Mouse (Mus musculus) kidney, postnatal 0 days (tissue): ENCODE data around the gene Borcs7. TPM values are rescaled to one million over a fixed set of nuclear protein-coding genes. Genes with fewer than 3 reads are reported as not detected.
A peak's percentile ranks its signal among the peaks of the same experiment; 100 is the strongest.

Source experiments
- ATAC-seq: fragments of 200-750 bp; cut with Nextera tagmentation; replicated peaks from 2 replicates; pipeline ENCODE4 v1.8.0; 2017; ENCODE audit warnings: low read depth, moderate number of reproducible peaks, moderate TSS enrichment, moderate library complexity; ENCODE audit not compliant: low FRiP score
- DNase-seq: peaks from one replicate; pipeline ENCODE4 v3.0.0-alpha.2; 2016; ENCODE audit warnings: low spot score
- H3K27ac ChIP-seq: fragments of 300-500 bp; sonication (generic); 2 replicates; pipeline ENCODE4 v1.5.1; 2014; ENCODE audit warnings: mild to moderate bottlenecking
- H3K27me3 ChIP-seq: fragments of 300-500 bp; sonication (generic); 2 replicates; pipeline ENCODE4 v1.6.1; 2014; ENCODE audit warnings: low read length, mixed read lengths; ENCODE audit not compliant: insufficient read depth
- H3K36me3 ChIP-seq: fragments of 300-500 bp; sonication (generic); 2 replicates; pipeline ENCODE4 v1.6.1; 2014; ENCODE audit warnings: low read length, mixed read lengths; ENCODE audit not compliant: insufficient read depth
- H3K4me1 ChIP-seq: fragments of 300-500 bp; sonication (generic); replicated peaks from 2 replicates; pipeline ENCODE4 v1.6.1; 2014; ENCODE audit warnings: antibody characterized with exemption, low read length, mixed read lengths; ENCODE audit not compliant: insufficient read depth
- H3K4me2 ChIP-seq: fragments of 300-500 bp; sonication (generic); 2 replicates; pipeline ENCODE4 v1.6.1; 2014; ENCODE audit warnings: mild to moderate bottlenecking, low read length, moderate library complexity, mixed read lengths
- H3K4me3 ChIP-seq: fragments of 300-500 bp; sonication (generic); replicated peaks from 2 replicates; pipeline ENCODE4 v1.5.1; 2014; ENCODE audit warnings: low read depth, low read length
- H3K9ac ChIP-seq: fragments of 300-500 bp; sonication (generic); 2 replicates; pipeline ENCODE4 v1.6.1; 2014; ENCODE audit warnings: low read depth, low read length
- H3K9me3 ChIP-seq: fragments of 300-500 bp; sonication (generic); replicated peaks from 2 replicates; pipeline ENCODE4 v1.6.1; 2016; ENCODE audit warnings: low read length, inconsistent platforms, mixed read lengths
- CTCF ChIP-seq: IDR thresholded peaks from 2 replicates; pipeline ENCODE4 v1.5.1; 2016; ENCODE audit warnings: antibody characterized with exemption, low read depth, mild to moderate bottlenecking, moderate library complexity
- WGBS: fragments of 180-500 bp; shearing (Covaris S2); extraction: QIAGEN DNeasy Blood & Tissue Kit; methylation state at CpG from one replicate; pipeline ENCODE4 v1.1.7; 2014; 5-methylcytosine and 5-hydroxymethylcytosine counted together
- polyA plus RNA-seq: library from polyadenylated mRNA; unstranded; fragments of >200 nt; fragmentation: Nextera tagmentation; extraction: Ambion mirVana; gene quantifications from 2 replicates; pipeline ENCODE4 v1.2.1, GENCODE M21; 2015

The Borcs7 gene
- polyA plus RNA-seq: 21.3 TPM in 2 replicates

- ATAC-seq: peak; percentile 90
- Histone ChIP-seq H3K27me3 (no peaks in the 10 kb centered on the region), H3K4me2 (peak within 1 kb of the TSS; percentile 63), H3K4me3 (peak within 1 kb of the TSS; percentile 75), H3K9me3 (no peaks in the 10 kb centered on the region), H3K27ac (peak within 1 kb of the TSS; percentile 70; the same call in 1 of the 2 replicates), H3K9ac (peak within 1 kb of the TSS; percentile 90), H3K4me1 (peaks cover 6% of the 10 kb centered on the region; the same call in 1 of the 2 replicates), H3K36me3 (no peaks in the 10 kb centered on the region)
- WGBS: 3% methylated on average over 44 of the region's 44 CpGs
- no peak for TF ChIP-seq CTCF
- peak; percentile 91 for DNase-seq
Measured at GRCm38 (mm10) chr19:46689460-46690372, at the start of gene Borcs7. TSS of gene Borcs7 (plus strand) at chr19:46689906.

- DNase-seq (no peak), ATAC-seq (no peak)
- no peak overlapping the region for H3K4me3 ChIP-seq
- H3K27ac ChIP-seq: peak overlapping the region; percentile 88; the same call in 1 of the 2 replicates
- H3K27me3 ChIP-seq: no peaks in the 10 kb centered on the region
- no peak overlapping the region for H3K4me2 ChIP-seq
- peak overlapping the region; percentile 40; the same call in 1 of the 2 replicates for H3K9ac ChIP-seq
- 81% methylated on average over 8 of the region's 8 CpGs for WGBS
- TF ChIP-seq CTCF: no peak
- no peaks in the 10 kb centered on the region for H3K9me3 ChIP-seq
- H3K36me3 ChIP-seq: peaks cover 4% of the 10 kb centered on the region; the same call in 1 of the 2 replicates
- H3K4me1 ChIP-seq: peaks cover 51% of the 10 kb centered on the region
Measured at GRCm38 (mm10) chr19:46640780-46641179, 48.9 kb upstream of the Borcs7 start.

GRCm38 (mm10) chr19:46641420-46642085 lies 48.2 kb upstream of the Borcs7 start:
- ATAC-seq (0 out of 2 replicates have a peak, but pooled peaks have one; percentile 23), DNase-seq (peak; percentile 85)
- Histone ChIP-seq H3K4me1 (peaks cover 58% of the 10 kb centered on the region), H3K9me3 (no peaks in the 10 kb centered on the region), H3K9ac (peak overlapping the region; percentile 43), H3K27me3 (no peaks in the 10 kb centered on the region), H3K36me3 (peaks cover 4% of the 10 kb centered on the region; the same call in 1 of the 2 replicates), H3K4me2 (peak overlapping the region; percentile 8; the same call in 1 of the 2 replicates), H3K27ac (peak overlapping the region; percentile 88), H3K4me3 (no peak overlapping the region)
- no peak for TF ChIP-seq CTCF
- 30% methylated on average over 19 of the region's 19 CpGs for WGBS

- Histone ChIP-seq H3K36me3 (peaks cover 4% of the 10 kb centered on the region; the same call in 1 of the 2 replicates), H3K9ac (0 out of 2 replicates have a peak overlapping the region, but pooled peaks have one; percentile 43), H3K9me3 (no peaks in the 10 kb centered on the region), H3K27me3 (no peaks in the 10 kb centered on the region), H3K4me3 (no peak overlapping the region), H3K4me1 (peaks cover 60% of the 10 kb centered on the region), H3K4me2 (peak overlapping the region; percentile 8; the same call in 1 of the 2 replicates), H3K27ac (peak overlapping the region; percentile 88)
- DNase-seq (no peak), ATAC-seq (no peak)
- 49% methylated on average over 22 of the region's 22 CpGs for WGBS
- TF ChIP-seq CTCF: no peak; the same call in 1 of the 2 replicates
Measured at GRCm38 (mm10) chr19:46642136-46642753, 47.5 kb upstream of the Borcs7 start.

GRCm38 (mm10) chr19:46643236-46643635 lies 46.5 kb upstream of the Borcs7 start:
- H3K4me1 ChIP-seq: peaks cover 58% of the 10 kb centered on the region
- H3K27ac ChIP-seq: peak overlapping the region; percentile 88; the same call in 1 of the 2 replicates
- no peaks in the 10 kb centered on the region for H3K9me3 ChIP-seq
- ATAC-seq (no peak), DNase-seq (no peak)
- H3K4me3 ChIP-seq: no peak overlapping the region
- 71% methylated on average over 5 of the region's 5 CpGs for WGBS
- no peak for TF ChIP-seq CTCF
- no peak overlapping the region for H3K4me2 ChIP-seq
- no peaks in the 10 kb centered on the region; the same call in 1 of the 2 replicates for H3K36me3 ChIP-seq
- no peak overlapping the region for H3K9ac ChIP-seq
- no peaks in the 10 kb centered on the region for H3K27me3 ChIP-seq
